Mouse (Mus musculus) small intestine, adult 2 months (tissue): ENCODE data around the gene Set. TPM values are rescaled to one million over a fixed set of nuclear protein-coding genes. Genes with fewer than 3 reads are reported as not detected.

Experiments used
- H3K27ac ChIP-seq: fragments of 200-500 bp; 2 replicates; pipeline ENCODE4 v1.5.1; 2012; ENCODE audit warnings: low read depth, low read length, control low read depth, inconsistent platforms; ENCODE audit not compliant: insufficient read depth
- H3K27me3 ChIP-seq: fragments of 200-500 bp; 2 replicates; pipeline ENCODE4 v1.6.1; 2012; ENCODE audit warnings: mild to moderate bottlenecking, moderate library complexity, low read length, inconsistent platforms; ENCODE audit not compliant: control insufficient read depth, insufficient read depth
- H3K36me3 ChIP-seq: fragments of 200-500 bp; 2 replicates; pipeline ENCODE4 v1.6.1; 2012; ENCODE audit warnings: mild to moderate bottlenecking, low read length, control low read depth, inconsistent platforms; ENCODE audit not compliant: control insufficient read depth, insufficient read depth
- H3K4me1 ChIP-seq: fragments of 200-500 bp; 2 replicates; pipeline ENCODE4 v1.6.1; 2012; ENCODE audit warnings: low read length, inconsistent platforms, mixed read lengths; ENCODE audit not compliant: control insufficient read depth, insufficient read depth, insufficient read length
- H3K4me3 ChIP-seq: fragments of 200-500 bp; 2 replicates; pipeline ENCODE4 v1.5.1; 2012; ENCODE audit warnings: low read depth, mild to moderate bottlenecking, control low read depth, inconsistent platforms, low read length, moderate library complexity
- CTCF ChIP-seq: fragments of 200-500 bp; IDR thresholded peaks from 2 replicates; pipeline ENCODE4 v1.5.1; 2012; ENCODE audit warnings: low read depth, mild to moderate bottlenecking, control low read depth, inconsistent platforms, low read length, moderate library complexity, mixed read lengths; ENCODE audit not compliant: insufficient replicate concordance, insufficient read length; ENCODE audit errors: extremely low read depth
- POLR2A ChIP-seq: fragments of 200-500 bp; IDR thresholded peaks from 2 replicates; pipeline ENCODE4 v1.6.1; 2012; ENCODE audit warnings: low read depth, mild to moderate bottlenecking, control low read depth, inconsistent platforms, low read length, moderate library complexity
- WGBS: fragments of 180-500 bp; shearing (Covaris S2); methylation state at CpG from one replicate; pipeline ENCODE4 v1.1.7; 2018; 5-methylcytosine and 5-hydroxymethylcytosine counted together
- polyA plus RNA-seq: library from polyadenylated mRNA; depleted of rRNA; stranded (reverse); fragments of >200 nt; gene quantifications from 2 replicates; pipeline ENCODE4 v1.2.3, GENCODE M21; 2012

The Set gene
- polyA plus RNA-seq, 1 experiment: 40.4 TPM

DNA sequence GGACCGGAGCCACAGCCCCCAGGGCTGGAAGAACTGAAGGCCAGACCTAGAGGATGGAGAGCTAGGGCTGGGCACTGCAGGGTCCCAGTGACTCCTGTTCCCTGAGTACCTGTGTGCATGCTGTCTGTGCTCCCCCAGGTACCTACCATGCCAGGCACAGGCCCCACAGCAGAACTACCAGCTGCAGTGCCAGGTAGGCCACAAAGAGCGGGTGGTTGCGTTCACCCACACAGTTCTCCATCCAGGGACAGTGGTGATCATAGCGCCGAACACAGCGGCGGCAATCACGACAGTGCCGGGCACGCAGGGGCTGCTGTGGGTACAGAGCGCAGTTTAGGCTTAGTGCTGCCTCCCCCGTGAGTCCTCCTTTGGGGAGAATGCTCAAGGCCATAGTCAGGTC is 34.3 kb downstream of the Set start:
- no peak overlapping the region for H3K27ac ChIP-seq
- no peaks in the 10 kb centered on the region for H3K27me3 ChIP-seq
- WGBS: 98% methylated on average over 12 of the region's 12 CpGs

DNA sequence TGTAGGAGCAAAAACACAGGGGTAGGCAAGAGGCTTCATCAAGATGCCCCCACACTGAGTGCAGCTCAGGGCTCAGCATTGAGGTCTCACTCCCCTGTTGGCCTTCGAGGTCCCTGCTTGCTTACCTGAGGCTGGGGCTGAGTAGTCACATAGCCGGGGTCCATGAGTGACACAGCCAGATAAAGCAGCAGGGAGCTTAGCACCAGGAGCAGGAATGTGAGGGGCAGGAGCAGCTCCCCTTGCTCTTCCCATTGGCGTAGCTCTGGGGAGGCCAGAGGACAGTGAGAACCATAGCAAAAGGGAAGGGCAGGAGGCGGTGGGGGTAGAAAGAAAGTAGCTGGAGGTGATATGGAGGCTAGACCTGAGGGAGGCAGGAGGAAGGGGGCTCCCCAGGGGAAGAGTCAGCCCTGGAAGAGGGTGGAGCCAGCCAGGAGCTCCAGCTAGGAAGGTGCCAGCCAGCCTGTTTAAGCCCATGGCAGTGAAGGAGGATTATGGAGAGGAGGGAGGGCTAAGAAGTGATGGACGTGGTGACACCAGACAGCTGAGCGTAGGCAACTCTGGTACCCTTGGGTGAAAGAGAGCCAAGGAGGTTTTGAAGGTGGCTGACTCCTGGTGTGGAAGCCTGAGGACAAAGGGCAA is 35.2 kb downstream of the Set start:
- no peaks in the 10 kb centered on the region for H3K27me3 ChIP-seq
- H3K27ac ChIP-seq: no peak overlapping the region
- TF ChIP-seq CTCF (no peak), POLR2A (no peak)
- 56% methylated on average over 6 of the region's 6 CpGs for WGBS
- H3K4me1 ChIP-seq: peaks cover 3% of the 10 kb centered on the region; the same call in 1 of the 2 replicates
- H3K36me3 ChIP-seq: peaks cover 11% of the 10 kb centered on the region
- peak overlapping the region; percentile 89 for H3K4me3 ChIP-seq

More for the DNA sequence above, 34.3 kb downstream of the Set start:
- Histone ChIP-seq H3K4me1 (peaks cover 3% of the 10 kb centered on the region; the same call in 1 of the 2 replicates), H3K4me3 (no peak overlapping the region), H3K36me3 (peaks cover 11% of the 10 kb centered on the region)
- no peak for TF ChIP-seq CTCF
- no peak for TF ChIP-seq POLR2A

DNA sequence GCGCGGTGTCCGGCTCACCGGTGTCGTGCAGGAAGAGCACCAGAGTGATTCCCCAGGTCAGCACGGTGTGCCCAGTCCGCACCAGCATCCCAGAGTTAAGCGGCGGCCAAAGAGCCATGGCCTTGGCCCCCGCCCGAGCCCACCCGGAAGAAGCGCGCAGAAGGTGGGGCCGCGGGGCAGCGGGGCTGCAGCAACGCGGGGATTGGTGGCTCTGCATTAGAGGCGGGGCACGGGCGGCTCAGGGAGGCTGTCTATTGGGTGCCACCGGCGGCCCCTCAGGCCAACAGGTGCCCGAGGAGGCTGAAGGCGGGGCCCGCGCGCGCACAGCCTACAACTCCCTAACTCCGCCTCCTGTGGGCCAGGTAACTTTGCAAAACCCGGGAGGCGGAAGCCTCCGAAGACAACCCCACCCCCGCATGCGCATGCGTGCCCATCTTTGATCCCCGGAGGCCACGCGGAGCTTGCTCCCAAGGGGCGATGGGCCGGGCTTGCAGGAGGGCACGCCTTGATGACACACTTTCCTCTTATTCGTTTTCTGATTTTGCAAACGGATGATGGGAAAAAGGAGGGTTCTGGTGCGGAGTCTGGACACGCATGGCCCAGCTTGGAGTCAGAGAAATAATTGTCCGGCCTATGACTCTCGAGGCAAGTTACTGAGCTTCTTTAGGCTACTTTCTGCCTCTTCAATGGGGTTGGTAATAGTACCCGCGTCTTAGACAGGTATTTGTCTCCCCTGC is 36.5 kb downstream of the Set start, which contains the start of gene Zdhhc12:
Gene Zdhhc12, minus strand, starts transcription at position 178 of the 737 bp plus-strand sequence.
- Histone ChIP-seq H3K4me3 (peak within 1 kb of the TSS; percentile 89), H3K36me3 (peaks cover 11% of the 10 kb centered on the region), H3K27me3 (no peaks in the 10 kb centered on the region), H3K27ac (peak within 1 kb of the TSS; percentile 65), H3K4me1 (peaks cover 3% of the 10 kb centered on the region; the same call in 1 of the 2 replicates)
- no peak for TF ChIP-seq CTCF
- TF ChIP-seq POLR2A: peak; percentile 51; the same call in 1 of the 2 replicates
- under 1% methylated on average over 51 of the region's 51 CpGs for WGBS

- TF ChIP-seq POLR2A: no peak
- no peak for TF ChIP-seq CTCF
- Histone ChIP-seq H3K27me3 (no peaks in the 10 kb centered on the region), H3K27ac (peak overlapping the region; percentile 65), H3K4me1 (peaks cover 3% of the 10 kb centered on the region; the same call in 1 of the 2 replicates), H3K4me3 (peak overlapping the region; percentile 89), H3K36me3 (peaks cover 11% of the 10 kb centered on the region)
- 2% methylated on average over 13 of the region's 13 CpGs for WGBS
Measured at GRCm38 (mm10) chr2:30094208-30094588, 37.0 kb downstream of the Set start.

DNA sequence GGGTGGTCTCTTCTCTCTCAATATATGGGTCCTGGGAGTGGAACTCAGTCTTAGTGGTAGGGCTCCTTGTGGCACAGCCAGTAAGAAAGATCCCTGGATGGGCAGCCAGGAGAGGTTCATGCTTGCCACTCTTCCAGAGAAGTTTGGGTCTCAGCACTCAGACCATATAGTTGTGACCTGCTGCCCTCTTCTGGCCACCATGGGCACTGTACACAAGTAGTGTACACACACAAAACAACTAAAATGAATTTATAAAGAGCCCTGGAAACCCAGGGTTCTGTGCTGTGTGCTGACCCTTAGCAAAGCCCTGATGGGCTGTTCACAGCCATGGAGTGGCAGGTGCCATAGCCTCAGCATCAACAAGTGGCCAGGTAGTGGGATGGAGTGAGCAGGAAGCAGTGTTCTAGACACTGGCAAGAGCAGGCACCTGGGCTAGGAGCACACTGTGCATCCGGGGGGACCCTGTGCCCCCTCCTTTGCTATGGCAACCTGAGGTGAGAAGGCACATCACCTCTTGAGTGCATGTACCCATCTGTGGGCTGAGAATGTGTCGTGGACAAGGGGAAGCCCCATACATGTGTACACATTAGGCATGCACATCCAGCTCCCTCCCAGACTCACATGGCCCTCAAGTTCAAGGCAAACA is 38.8 kb downstream of the Set start:
- Histone ChIP-seq H3K27ac (no peak overlapping the region), H3K4me3 (no peak overlapping the region), H3K36me3 (peaks cover 11% of the 10 kb centered on the region), H3K27me3 (no peaks in the 10 kb centered on the region), H3K4me1 (peaks cover 5% of the 10 kb centered on the region; the same call in 1 of the 2 replicates)
- 66% methylated on average over 2 of the region's 2 CpGs for WGBS
- TF ChIP-seq POLR2A (no peak), CTCF (peak; percentile 58; the same call in 1 of the 2 replicates)

DNA sequence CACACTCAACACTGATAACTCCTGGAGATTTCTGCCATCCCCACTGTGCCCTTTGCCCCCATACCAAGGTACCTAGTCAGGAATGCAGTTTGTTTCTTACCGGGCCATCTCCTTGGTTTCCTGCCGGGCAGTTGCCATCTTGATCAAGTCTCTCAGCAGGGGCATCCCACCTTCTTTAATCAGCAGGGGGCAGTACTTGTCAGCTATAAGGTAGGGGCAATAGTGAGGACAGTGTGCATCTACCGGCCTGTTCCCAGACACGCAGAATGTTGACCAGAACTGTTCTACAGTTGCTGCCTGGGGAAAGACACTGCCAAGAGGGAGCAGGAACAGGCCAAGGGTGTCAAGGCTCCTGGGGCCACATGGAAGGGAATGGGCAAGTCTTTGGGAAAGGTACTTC is 43.0 kb downstream of the Set start:
- H3K4me3 ChIP-seq: no peak overlapping the region
- H3K27me3 ChIP-seq: no peaks in the 10 kb centered on the region
- WGBS: 47% methylated on average over 4 of the region's 4 CpGs
- H3K27ac ChIP-seq: no peak overlapping the region
- peaks cover 24% of the 10 kb centered on the region for H3K36me3 ChIP-seq
- no peak for TF ChIP-seq CTCF
- H3K4me1 ChIP-seq: peaks cover 2% of the 10 kb centered on the region; the same call in 1 of the 2 replicates

DNA sequence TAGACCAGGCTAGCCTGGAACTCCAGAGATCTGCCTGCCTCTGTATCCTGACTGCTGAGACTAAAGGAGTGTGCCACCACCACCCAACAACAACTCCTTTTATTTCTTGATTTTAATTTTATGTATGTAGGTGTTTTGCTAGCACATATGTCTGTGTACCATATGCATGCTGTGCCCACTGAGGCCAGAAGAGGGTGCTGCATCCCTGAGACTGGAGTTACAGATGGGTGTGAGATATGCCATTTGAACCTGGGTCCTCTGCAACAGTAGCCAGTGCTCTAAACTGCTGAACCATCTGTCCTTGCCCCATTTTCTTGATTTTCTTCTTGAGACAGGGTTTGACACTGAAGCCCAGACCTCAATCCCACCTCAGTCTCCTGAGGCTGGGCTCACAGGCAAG is 49.2 kb downstream of the Set start:
- no peak overlapping the region for H3K4me3 ChIP-seq
- no peak overlapping the region for H3K27ac ChIP-seq
- TF ChIP-seq POLR2A (no peak), CTCF (peak; percentile 67; the same call in 1 of the 2 replicates)
- no peaks in the 10 kb centered on the region for H3K27me3 ChIP-seq
- peaks cover 36% of the 10 kb centered on the region for H3K36me3 ChIP-seq
- peaks cover 15% of the 10 kb centered on the region for H3K4me1 ChIP-seq
